Mouse (Mus musculus): ENCODE measurements at regions not wholly inside any gene's neighbourhood (a gene's known extent, or its start where the extent isn't known, plus 50 kb on each side); places are given as distances from the start of the nearest gene placed in this dataset.
A peak's percentile ranks its signal among the peaks of the same experiment; 100 is the strongest.
"Not testable (repeated sequence)": the region's sequence is repeated elsewhere in the genome, so short reads cannot be mapped to it uniquely, and the experiment has no call there.

DNA sequence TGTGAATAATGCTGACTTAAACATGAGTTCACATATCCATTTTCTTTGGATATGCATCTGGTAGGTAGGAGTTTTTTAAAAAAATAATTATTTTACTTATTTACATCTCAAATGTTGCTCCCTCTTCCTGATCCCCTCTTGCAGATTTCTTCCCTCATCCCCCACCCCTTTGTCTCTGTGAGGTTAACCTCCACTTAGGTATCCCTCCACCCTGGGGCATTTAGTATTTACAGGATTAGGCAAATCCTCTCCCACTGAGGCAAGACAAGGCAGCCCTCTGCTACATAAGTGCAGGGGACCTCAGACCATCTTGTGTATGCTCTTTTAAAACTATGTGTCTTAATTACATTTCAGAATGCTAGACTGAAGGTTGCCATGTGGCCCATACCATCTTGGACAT is 155.2 kb upstream of the Shcbp1 start:
- intact Hi-C loops (cut with DNase I): no loop called here
- DNase-seq: no peak

- intact Hi-C loops (cut with DNase I): no loop called here
These were observed 154.7 kb upstream of the Shcbp1 start for GRCm38 (mm10) chr8:4934035-4934434.

DNA sequence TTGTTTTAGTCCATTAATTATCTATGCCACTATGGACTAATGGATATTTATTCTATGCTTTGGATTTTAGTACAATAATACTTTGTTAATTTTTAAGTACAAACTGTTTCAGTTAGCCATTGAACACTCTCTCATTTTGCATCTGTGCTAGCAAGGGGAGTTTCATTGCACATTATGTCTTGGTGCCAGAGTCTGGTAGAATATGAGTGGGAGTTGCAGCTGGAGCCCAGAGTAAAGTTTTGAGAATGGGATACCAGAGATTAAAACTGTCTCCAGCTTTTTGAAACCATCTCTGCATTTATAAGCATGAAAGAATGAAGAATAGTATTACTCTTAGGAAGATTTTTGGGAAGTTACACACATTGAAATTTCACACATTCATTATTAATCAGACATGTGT is 137.1 kb upstream of the Shcbp1 start:
- intact Hi-C loops (cut with DNase I): no loop called here
- DNase-seq: no peak

More at GRCm38 (mm10) chr8:4934035-4934434, 154.7 kb upstream of the Shcbp1 start:
- DNase-seq: no peak

- DNase-seq: no peak
- intact Hi-C loops (cut with DNase I): no loop called here
These were observed 115.7 kb upstream of the Shcbp1 start for GRCm38 (mm10) chr8:4895046-4895445.

- DNase-seq; intact Hi-C loops (cut with DNase I): not testable (repeated sequence)
These were observed 89.4 kb upstream of the Shcbp1 start for GRCm38 (mm10) chr8:4868761-4869160.

DNA sequence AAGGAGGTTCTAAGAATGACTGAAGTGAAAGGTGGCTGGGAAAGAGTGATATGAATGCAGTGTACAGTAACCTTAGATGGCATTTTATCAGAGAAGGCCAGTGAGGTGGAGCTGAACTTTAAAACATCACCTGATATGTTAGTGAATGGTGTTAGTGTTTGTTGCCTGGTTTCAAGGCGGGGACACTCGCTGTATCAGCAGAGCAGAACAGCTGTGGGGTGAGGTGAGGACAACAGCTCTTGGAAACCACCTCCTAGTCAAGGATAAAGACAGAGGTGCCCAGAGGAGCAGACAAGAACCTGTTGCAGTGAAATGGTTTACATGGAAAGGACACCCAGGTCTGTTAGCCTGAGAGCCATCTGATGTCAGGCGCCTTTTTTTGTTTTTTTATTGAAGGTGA is 59.7 kb upstream of the Shcbp1 start:
- intact Hi-C loops (cut with DNase I): loop anchor here (5.0 kb wide), 1 partner anchor 62 kb away; the partner anchor contains the start of gene Shcbp1
- peak; percentile 71 to 76 for DNase-seq

DNA sequence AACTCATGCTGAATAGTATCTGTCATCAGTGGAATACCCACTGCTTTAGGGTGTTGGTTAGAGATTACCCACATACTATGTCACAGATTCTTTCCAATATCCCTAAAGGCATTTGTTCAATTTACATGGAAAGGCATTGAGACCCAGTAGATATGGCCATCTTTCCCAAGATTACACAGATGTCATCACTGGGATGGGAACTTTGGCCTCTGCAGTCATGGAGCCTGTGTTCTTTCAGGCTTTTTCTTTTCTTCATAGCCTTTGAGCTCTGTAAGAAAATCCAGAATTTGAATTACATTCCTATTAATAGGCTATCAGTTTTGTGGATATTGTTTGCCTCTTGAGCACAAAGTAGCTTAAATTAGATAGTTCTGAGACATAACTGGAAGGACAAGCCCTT is 59.2 kb upstream of the Shcbp1 start:
- DNase-seq: no peak
- intact Hi-C loops (cut with DNase I): loop anchor here (5.0 kb wide), 1 partner anchor 61 kb away; the partner anchor contains the start of gene Shcbp1

- intact Hi-C loops (cut with DNase I): loop anchor here (5.0 kb wide), 1 partner anchor 60 kb away; the partner anchor contains the start of gene Shcbp1
- no peak for DNase-seq
These were observed 58.4 kb upstream of the Shcbp1 start for GRCm38 (mm10) chr8:4837719-4838118.

DNA sequence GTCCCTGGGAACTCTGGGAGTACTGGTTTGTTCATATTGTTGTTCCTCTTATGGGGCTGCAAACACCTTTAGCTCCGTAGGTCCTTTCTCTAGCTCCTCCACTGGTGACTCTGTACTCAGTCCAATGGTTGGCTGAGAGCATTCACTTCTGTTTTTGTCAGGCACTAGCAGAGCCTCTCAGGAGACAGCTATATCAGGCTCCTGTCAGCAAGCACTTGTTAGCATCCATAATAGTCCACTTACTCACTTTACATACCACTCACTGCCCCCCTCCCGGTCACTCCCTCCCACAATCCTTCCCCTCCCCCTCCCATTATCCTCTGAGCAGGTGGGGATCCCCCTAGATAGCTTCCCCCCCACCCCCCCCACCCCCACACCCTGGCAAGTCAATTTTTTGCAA is 57.3 kb upstream of the Shcbp1 start:
- peak; percentile 30 to 57 for DNase-seq
- intact Hi-C loops (cut with DNase I): loop anchor here (5.0 kb wide), 1 partner anchor 59 kb away; the partner anchor contains the start of gene Shcbp1
